16 mouse cellular contexts compared by ENCODE assay signal in the genomic region with DNA sequence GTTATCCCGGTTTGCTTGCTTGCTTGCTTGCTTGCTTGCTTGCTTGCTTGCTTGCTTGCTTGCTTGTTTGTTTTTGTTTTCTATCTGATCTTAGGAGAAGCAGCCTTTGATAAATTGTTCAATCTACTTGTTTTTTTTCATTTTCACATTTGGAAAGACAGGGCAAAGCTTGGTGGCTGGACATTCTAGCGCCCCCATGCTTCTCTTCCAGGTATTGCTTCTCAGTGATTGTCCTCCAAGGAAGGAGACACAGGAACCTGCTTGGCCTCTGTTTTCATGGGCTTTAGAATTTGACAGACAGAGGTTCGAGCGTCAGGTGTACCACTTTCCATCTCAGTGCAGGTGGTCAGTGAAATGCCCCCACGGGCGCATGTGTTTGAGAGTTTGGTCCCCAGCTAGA.
DNase-seq lines count a peak whose midpoint lies in the region; TF ChIP-seq lines count a peak whose summit lies in the region.
"Had no signal": no experiment of that assay in that cellular context is flagged by ENCODE, and none has a peak within 500 bp of the region (broad histone marks: within the 10 kb centered on the region; RNA-seq: fewer than 3 reads in every experiment).

No protein-coding gene starts in this region.

- peak; percentile 37 for DNase-seq in heart, adult 11 months
- no peak for DNase-seq in heart, postnatal 36 days
- DNase-seq in layer of hippocampus, adult 2 months (ENCODE audit: low spot score in 2 of 2) = peak in 1 of 2 experiments; percentile 25
- DNase-seq in layer of hippocampus, postnatal 10 days (ENCODE audit: low spot score in 2 of 2) = no peak
- DNase-seq in right cerebral cortex, adult 2 months (ENCODE audit: low spot score in 2 of 2) = peak; percentile 45 to 46
- DNase-seq in right cerebral cortex, postnatal 10 days (ENCODE audit: low spot score in 2 of 2) = no peak
- DNase-seq in ovary, adult 18-20 months (ENCODE audit: low spot score) = no peak
- no peak for DNase-seq in lung, postnatal 25 days (ENCODE audit: low spot score)
- DNase-seq: cerebellum, adult 9-10 months; kidney, postnatal 25 days; lung, adult 18-20 months; thymus, postnatal 4 days had no signal

- no peak overlapping the region for H3K4me3 ChIP-seq in layer of hippocampus, adult 2 months
- H3K4me3 ChIP-seq: embryonic facial prominence, embryonic 12.5 days; forebrain, embryonic 12.5 days; heart, embryonic 12.5 days had no signal

- TF ChIP-seq CTCF in layer of hippocampus, adult 2 months (conservative IDR thresholded peaks at IDR 0.05) = peak; percentile 73

- no peak overlapping the region for H3K27ac ChIP-seq in layer of hippocampus, adult 2 months
- H3K27ac ChIP-seq: embryonic facial prominence, embryonic 12.5 days; forebrain, embryonic 12.5 days; hindbrain, embryonic 14.5 days had no signal

- intact Hi-C loops in heart, postnatal 36 days (cut with DNase I) = no loop called here

Comparison
In these comparisons a context has a peak if more than half of its experiments do, and no peak if none do; other contexts are left out.
1. DNase-seq: peak in heart, adult 11 months (single experiment) and right cerebral cortex, adult 2 months (2 of 2); none in heart, postnatal 36 days (0 of 2), layer of hippocampus, postnatal 10 days (0 of 2), right cerebral cortex, postnatal 10 days (0 of 2), ovary, adult 18-20 months (single experiment) and lung, postnatal 25 days (single experiment).